Comparison of ENCODE assay signal across 27 mouse cellular contexts in genomic region chr11:117816389-117816996, GRCm38 (mm10). TPM values are rescaled to one million over a fixed set of nuclear protein-coding genes. Genes with fewer than 3 reads are reported as not detected.
A peak's percentile ranks its signal among the peaks of the same experiment; 100 is the strongest.
DNase-seq lines count a peak whose midpoint lies in the region; ATAC-seq lines count a peak whose summit lies in the region.
"Had no signal": no experiment of that assay in that cellular context is flagged by ENCODE, and none has a peak within 500 bp of the region (broad histone marks: within the 10 kb centered on the region; RNA-seq: fewer than 3 reads in every experiment).

No protein-coding gene starts in this region.

- H3K4me2 ChIP-seq in liver, embryonic 11.5 days, result no peak overlapping the region

- no peaks in the 10 kb centered on the region for H3K27me3 ChIP-seq in liver, embryonic 11.5 days (replicated peaks; ENCODE audit: control insufficient read depth, insufficient read depth, low read length)

- no peak for DNase-seq in liver, embryonic 11.5 days (ENCODE audit: low spot score)
- DNase-seq in liver (no peak), ZHBTc4 (ENCODE audit: low read depth, low spot score) (peak; percentile 57)
- DNase-seq in kidney, adult 18-20 months, result no peak
- DNase-seq in yolk sac, embryonic 10.5 days (ENCODE audit: low spot score), result no peak
- no peak for DNase-seq in right cerebral cortex, adult 2 months (ENCODE audit: low spot score in 2 of 2)
- DNase-seq: adrenal gland, postnatal 36 days; cerebellum, adult 11 months; cerebellum, adult 9-11 months; gastrocnemius, postnatal 10 days; kidney, adult 2 months; lung, postnatal 10 days; right cerebral cortex, adult 18-20 months had no signal

- H3K9me3 ChIP-seq in liver, embryonic 11.5 days (ENCODE audit: control insufficient read depth, low read length), result no peaks in the 10 kb centered on the region
- H3K9me3 ChIP-seq: heart, embryonic 10.5 days; hindbrain, embryonic 10.5 days; limb, embryonic 10.5 days had no signal

- H3K4me3 ChIP-seq in liver, embryonic 11.5 days (ENCODE audit: low read depth, low read length), result no peak overlapping the region
- H3K4me3 ChIP-seq: heart, embryonic 10.5 days; hindbrain, embryonic 10.5 days; limb, embryonic 10.5 days had no signal

- no peak overlapping the region for H3K27ac ChIP-seq in liver, embryonic 11.5 days (ENCODE audit: low read depth, low read length)
- H3K27ac ChIP-seq: heart, embryonic 10.5 days; hindbrain, embryonic 10.5 days; kidney, postnatal 0 days; limb, embryonic 10.5 days had no signal

- no peak overlapping the region for H3K9ac ChIP-seq in liver, embryonic 11.5 days (ENCODE audit: low read depth, low read length)

- peaks cover 55% of the 10 kb centered on the region for H3K36me3 ChIP-seq in liver, embryonic 11.5 days (ENCODE audit: control insufficient read depth, insufficient read depth, low read length)

- H3K4me1 ChIP-seq in liver, embryonic 11.5 days (replicated peaks; ENCODE audit: control insufficient read depth, insufficient read depth, low read length), result peaks cover 3% of the 10 kb centered on the region

- ATAC-seq in liver, embryonic 11.5 days (replicated peaks; ENCODE audit: low FRiP score), result peak; percentile 42; the same call in 1 of the 2 replicates
- ATAC-seq in CD4-positive, CD25-positive, alpha-beta regulatory T cell, adult 4 months, result peak; percentile 41
- peak; percentile 34 for ATAC-seq in megakaryocyte progenitor cell, adult 5-6 weeks (replicated peaks; ENCODE audit: poor library complexity)
- ATAC-seq: hindbrain, embryonic 16.5 days had no signal

- 88% methylated on average over 13 of the region's 13 CpGs for WGBS in liver, embryonic 11.5 days

RNA-seq across cellular contexts. Expression of gene Gm20708, which starts 7.0 kb away (rescaled TPM):
- 0.21 and 0.80 TPM in 2 replicates for polyA plus RNA-seq in liver, embryonic 11.5 days (2014; fragmentation: Nextera tagmentation; extraction: Ambion mirVana)
- 1 to 10 TPM; 1.0 to 3.2 TPM for polyA plus RNA-seq in CD4-positive, CD25-positive, alpha-beta regulatory T cell, adult 4 months (2017; shearing (Covaris generic))
- total RNA-seq in megakaryocyte progenitor cell, adult 5-6 weeks (2015), result 2.2 and 2.5 TPM in 2 replicates
- 0.92 TPM in 1 of 2 replicates, not detected in the other for total RNA-seq in megakaryocyte progenitor cell, adult 5-6 weeks (2017)
- total RNA-seq: midbrain, postnatal 0 days had no signal
- polyA plus RNA-seq: embryonic facial prominence, embryonic 11.5 days had no signal

RNA-seq across cellular contexts. Expression of gene Syngr2, which starts 7.0 kb away (rescaled TPM):
- polyA plus RNA-seq in liver, embryonic 11.5 days (2014; fragmentation: Nextera tagmentation; extraction: Ambion mirVana), result 92.1 and 99.4 TPM in 2 replicates
- polyA plus RNA-seq in CD4-positive, CD25-positive, alpha-beta regulatory T cell, adult 4 months (2017; shearing (Covaris generic)), result 100 to 1,000 TPM; 110 to 153 TPM
- total RNA-seq in megakaryocyte progenitor cell, adult 5-6 weeks (2015), result 223 and 243 TPM in 2 replicates
- total RNA-seq in megakaryocyte progenitor cell, adult 5-6 weeks (2017), result 154 and 164 TPM in 2 replicates

RNA-seq across cellular contexts. Expression of gene Afmid, which starts 9.2 kb away (rescaled TPM):
- polyA plus RNA-seq in liver, embryonic 11.5 days (2014; fragmentation: Nextera tagmentation; extraction: Ambion mirVana), result 8.4 and 11.1 TPM in 2 replicates
- polyA plus RNA-seq in CD4-positive, CD25-positive, alpha-beta regulatory T cell, adult 4 months (2017; shearing (Covaris generic)), result 10 to 100 TPM; 24.8 to 42.0 TPM
- 0.85 and 1.5 TPM in 2 replicates for total RNA-seq in megakaryocyte progenitor cell, adult 5-6 weeks (2015)
- 2.6 and 3.0 TPM in 2 replicates for total RNA-seq in megakaryocyte progenitor cell, adult 5-6 weeks (2017)

RNA-seq across cellular contexts. Expression of gene Tk1, which starts 9.4 kb away (rescaled TPM):
- 185 and 192 TPM in 2 replicates for polyA plus RNA-seq in liver, embryonic 11.5 days (2014; fragmentation: Nextera tagmentation; extraction: Ambion mirVana)
- 10 to 100 TPM; 31.4 to 55.1 TPM for polyA plus RNA-seq in CD4-positive, CD25-positive, alpha-beta regulatory T cell, adult 4 months (2017; shearing (Covaris generic))
- 186 and 198 TPM in 2 replicates for total RNA-seq in megakaryocyte progenitor cell, adult 5-6 weeks (2015)
- 94.8 and 108 TPM in 2 replicates for total RNA-seq in megakaryocyte progenitor cell, adult 5-6 weeks (2017)

RNA-seq across cellular contexts. Expression of gene 6030468B19Rik, which starts 19.0 kb away (rescaled TPM):
- 49.3 and 54.3 TPM in 2 replicates for polyA plus RNA-seq in liver, embryonic 11.5 days (2014; fragmentation: Nextera tagmentation; extraction: Ambion mirVana)
- polyA plus RNA-seq in CD4-positive, CD25-positive, alpha-beta regulatory T cell, adult 4 months (2017; shearing (Covaris generic)), result 1 to 10 TPM in 1 of 2 experiments, not detected in 1; 1.0 TPM
- 0.37 and 0.76 TPM in 2 replicates for total RNA-seq in megakaryocyte progenitor cell, adult 5-6 weeks (2015)
- not detected in 2 replicates for total RNA-seq in megakaryocyte progenitor cell, adult 5-6 weeks (2017)
- total RNA-seq: adrenal gland, postnatal 36 days; gastrocnemius, postnatal 10 days; granulocyte monocyte progenitor cell, adult 5-6 weeks; layer of hippocampus, postnatal 10 days; liver, adult 2 months; midbrain, postnatal 0 days had no signal
- polyA plus RNA-seq: C2C12; hindbrain, embryonic 16.5 days; kidney, postnatal 0 days; liver, adult 2 months; midbrain, postnatal 0 days; neural tube, embryonic 14.5 days had no signal
